ENCODE assay signal across 19 mouse cellular contexts in genomic region chr1:100251964-100252363, GRCm38 (mm10).
"Had no signal": no experiment of that assay in that cellular context is flagged by ENCODE, and none has a peak within 500 bp of the region (broad histone marks: within the 10 kb centered on the region; RNA-seq: fewer than 3 reads in every experiment).

No protein-coding gene starts in this region.

- ATAC-seq: midbrain, embryonic 16.5 days had no signal

- H3K4me1 ChIP-seq: midbrain, embryonic 10.5 days; midbrain, embryonic 12.5 days; neural tube, embryonic 13.5 days; neural tube, embryonic 15.5 days had no signal

- H3K4me3 ChIP-seq: midbrain, embryonic 10.5 days; midbrain, embryonic 12.5 days; myocyte; neural tube, embryonic 13.5 days; neural tube, embryonic 15.5 days had no signal

- H3K27me3 ChIP-seq: midbrain, embryonic 12.5 days; neural tube, embryonic 13.5 days; neural tube, embryonic 15.5 days had no signal

- DNase-seq: lung, adult 18-20 months; lung, embryonic 14.5 days; lung, postnatal 10 days; lung, postnatal 4 days; midbrain, embryonic 14.5 days; retina, postnatal 1 day; right cerebral cortex, adult 18-20 months; right cerebral cortex, postnatal 25 days; right cerebral cortex, postnatal 4 days; spleen, adult 18-20 months; thymus, adult 18-20 months; thymus, postnatal 14 days; thymus, postnatal 36 days had no signal

- H3K27ac ChIP-seq: midbrain, embryonic 10.5 days; midbrain, embryonic 12.5 days; neural tube, embryonic 13.5 days; neural tube, embryonic 15.5 days had no signal

- H3K36me3 ChIP-seq: midbrain, embryonic 10.5 days; midbrain, embryonic 12.5 days; neural tube, embryonic 13.5 days; neural tube, embryonic 15.5 days had no signal
